Mouse (Mus musculus) heart, embryonic 10.5 days (tissue): Measurements from ENCODE around the gene Zscan26. TPM values are rescaled to one million over a fixed set of nuclear protein-coding genes. Genes with fewer than 3 reads are reported as not detected.

Source experiments
- DNase-seq: peaks from one replicate; pipeline ENCODE4 v3.0.0-alpha.2; 2017; ENCODE audit warnings: low spot score
- H3K27ac ChIP-seq: fragments of 300-500 bp; sonication (generic); 2 replicates; pipeline ENCODE4 v1.5.1; 2016; ENCODE audit warnings: mild to moderate bottlenecking
- H3K27me3 ChIP-seq: fragments of 300-500 bp; sonication (generic); 2 replicates; pipeline ENCODE4 v1.6.1; 2016; ENCODE audit warnings: mild to moderate bottlenecking; ENCODE audit not compliant: poor library complexity, insufficient read depth, severe bottlenecking
- H3K36me3 ChIP-seq: fragments of 300-500 bp; sonication (generic); 2 replicates; pipeline ENCODE4 v1.6.1; 2016; ENCODE audit warnings: mild to moderate bottlenecking, moderate library complexity
- H3K4me1 ChIP-seq: fragments of 300-500 bp; sonication (generic); 2 replicates; pipeline ENCODE4 v1.6.1; 2016; ENCODE audit warnings: mild to moderate bottlenecking
- H3K4me3 ChIP-seq: fragments of 300-500 bp; sonication (generic); 2 replicates; pipeline ENCODE4 v1.5.1; 2016; ENCODE audit warnings: mild to moderate bottlenecking, moderate library complexity
- H3K9me3 ChIP-seq: fragments of 300-500 bp; sonication (generic); 2 replicates; pipeline ENCODE4 v1.6.1; 2016; ENCODE audit warnings: mild to moderate bottlenecking, moderate library complexity
- WGBS: fragments of 180-500 bp; shearing (Covaris S2); methylation state at CpG from one replicate; pipeline ENCODE4 v1.1.7; 2016; 5-methylcytosine and 5-hydroxymethylcytosine counted together
- polyA plus RNA-seq: library from polyadenylated mRNA; unstranded; fragments of >200 nt; fragmentation: Nextera tagmentation; extraction: Ambion mirVana; gene quantifications from 2 replicates; pipeline ENCODE4 v1.2.1, GENCODE M21; 2016

The Zscan26 gene
- polyA plus RNA-seq, 1 experiment from 2014 or later: 22.7 TPM

DNA sequence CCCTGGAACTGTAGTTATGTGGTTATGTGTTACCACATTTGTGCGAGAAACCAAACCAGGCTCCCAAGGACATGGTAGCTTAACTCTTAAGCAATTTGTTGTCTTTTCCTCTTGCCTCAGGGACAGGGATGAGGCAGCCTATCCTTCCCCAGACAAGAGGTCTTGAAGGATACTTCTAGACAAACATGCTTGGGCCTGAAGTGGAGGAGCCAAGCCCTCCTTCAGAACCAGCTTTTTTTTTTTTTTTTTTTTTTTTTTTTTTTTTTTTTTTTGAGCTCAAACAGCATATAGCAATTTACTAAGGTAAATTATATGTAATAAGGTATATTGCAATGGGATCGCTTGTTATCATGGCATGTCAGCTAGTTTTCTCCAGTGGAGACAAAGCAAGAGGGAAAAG is 37.8 kb downstream of the Zscan26 start:
- no peak for DNase-seq
- 85% methylated on average over 2 of the region's 2 CpGs for WGBS
- Histone ChIP-seq H3K4me3 (no peak overlapping the region), H3K4me1 (peaks cover 18% of the 10 kb centered on the region), H3K27me3 (no peaks in the 10 kb centered on the region), H3K36me3 (peaks cover 2% of the 10 kb centered on the region; the same call in 1 of the 2 replicates), H3K9me3 (no peaks in the 10 kb centered on the region), H3K27ac (no peak overlapping the region; the same call in 1 of the 2 replicates)

DNA sequence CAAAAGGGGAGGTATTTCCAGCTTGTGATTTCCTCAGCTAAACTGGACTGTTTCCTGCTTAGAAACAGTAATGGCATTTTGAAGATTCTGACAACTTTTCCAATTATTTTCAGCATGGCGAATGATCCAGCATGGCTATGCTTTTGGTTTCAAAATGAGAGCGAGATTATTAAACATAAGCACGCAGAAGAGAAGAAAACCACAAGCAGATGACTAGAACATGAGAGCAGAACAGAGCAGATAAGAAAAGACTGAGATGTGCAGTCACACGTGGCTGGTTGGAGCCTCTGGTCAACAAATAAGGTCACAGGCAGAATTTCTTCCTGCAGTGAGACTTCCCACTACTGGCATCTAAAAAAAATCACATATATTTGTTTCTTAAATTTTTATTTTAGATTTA is 38.3 kb downstream of the Zscan26 start:
- peaks cover 18% of the 10 kb centered on the region for H3K4me1 ChIP-seq
- DNase-seq: no peak
- H3K4me3 ChIP-seq: no peak overlapping the region
- 59% methylated on average over 4 of the region's 4 CpGs for WGBS
- peak overlapping the region; percentile 75; the same call in 1 of the 2 replicates for H3K27ac ChIP-seq
- H3K27me3 ChIP-seq: no peaks in the 10 kb centered on the region
- H3K9me3 ChIP-seq: no peaks in the 10 kb centered on the region
- peaks cover 2% of the 10 kb centered on the region; the same call in 1 of the 2 replicates for H3K36me3 ChIP-seq

DNA sequence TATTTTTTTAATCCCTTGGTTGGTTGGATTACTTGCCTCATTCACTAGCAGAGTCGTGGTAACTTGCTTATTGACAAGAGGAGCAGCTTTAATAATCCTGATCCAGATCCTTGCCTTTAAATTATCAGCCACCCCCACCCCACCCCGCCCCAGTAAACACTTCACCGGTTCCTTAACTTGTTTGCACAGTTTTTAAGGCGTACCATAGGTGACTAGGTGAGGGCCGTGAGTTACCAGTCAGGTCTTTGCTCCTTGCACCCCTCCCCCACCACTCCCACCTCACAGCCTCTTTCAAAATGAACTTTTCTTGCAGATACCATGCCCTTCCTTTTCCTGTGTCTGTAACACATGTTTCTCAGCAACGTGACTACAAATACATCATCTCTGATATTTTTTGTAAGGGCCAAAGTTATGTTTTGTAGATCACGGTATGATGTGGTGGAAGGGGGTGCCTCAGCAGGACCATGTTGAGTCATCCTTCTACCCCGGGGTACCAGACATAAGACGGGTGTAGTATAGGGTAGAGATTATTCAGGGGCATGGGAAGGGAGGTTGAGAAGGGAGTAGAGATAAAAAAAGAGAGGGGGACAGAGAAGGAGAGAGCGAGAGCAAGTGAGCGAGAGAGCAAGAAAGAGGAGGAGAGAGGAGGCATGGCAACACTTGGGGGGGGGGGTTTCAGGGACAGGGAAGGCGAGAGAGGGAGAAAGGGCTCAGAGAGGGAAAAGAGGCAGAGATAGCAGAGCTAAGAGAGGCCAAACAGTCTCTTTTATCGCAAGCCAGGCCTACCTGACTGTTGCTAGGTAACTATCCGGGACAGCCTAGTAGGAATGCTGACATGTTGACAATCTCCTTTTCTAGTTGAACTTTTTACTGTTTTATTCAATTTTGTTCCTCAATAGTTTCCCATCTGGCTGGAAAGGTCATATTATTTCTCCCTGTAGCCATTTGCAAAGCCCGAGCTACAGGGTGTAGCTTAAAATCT is 39.0 kb downstream of the Zscan26 start:
- 56% methylated on average over 14 of the region's 15 CpGs for WGBS
- Histone ChIP-seq H3K36me3 (no peaks in the 10 kb centered on the region), H3K27ac (peak overlapping the region; percentile 75), H3K9me3 (no peaks in the 10 kb centered on the region), H3K4me3 (no peak overlapping the region), H3K27me3 (no peaks in the 10 kb centered on the region), H3K4me1 (peaks cover 18% of the 10 kb centered on the region)
- DNase-seq: no peak

GRCm38 (mm10) chr13:21408805-21409459 is 44.6 kb downstream of the Zscan26 start:
- WGBS: 53% methylated on average over 11 of the region's 11 CpGs
- peaks cover under 1% of the 10 kb centered on the region; the same call in 1 of the 2 replicates for H3K4me1 ChIP-seq
- no peaks in the 10 kb centered on the region for H3K27me3 ChIP-seq
- no peaks in the 10 kb centered on the region for H3K9me3 ChIP-seq
- no peak for DNase-seq
- no peaks in the 10 kb centered on the region for H3K36me3 ChIP-seq
- peak overlapping the region; percentile 65 for H3K4me3 ChIP-seq
- peak overlapping the region; percentile 91 for H3K27ac ChIP-seq

DNA sequence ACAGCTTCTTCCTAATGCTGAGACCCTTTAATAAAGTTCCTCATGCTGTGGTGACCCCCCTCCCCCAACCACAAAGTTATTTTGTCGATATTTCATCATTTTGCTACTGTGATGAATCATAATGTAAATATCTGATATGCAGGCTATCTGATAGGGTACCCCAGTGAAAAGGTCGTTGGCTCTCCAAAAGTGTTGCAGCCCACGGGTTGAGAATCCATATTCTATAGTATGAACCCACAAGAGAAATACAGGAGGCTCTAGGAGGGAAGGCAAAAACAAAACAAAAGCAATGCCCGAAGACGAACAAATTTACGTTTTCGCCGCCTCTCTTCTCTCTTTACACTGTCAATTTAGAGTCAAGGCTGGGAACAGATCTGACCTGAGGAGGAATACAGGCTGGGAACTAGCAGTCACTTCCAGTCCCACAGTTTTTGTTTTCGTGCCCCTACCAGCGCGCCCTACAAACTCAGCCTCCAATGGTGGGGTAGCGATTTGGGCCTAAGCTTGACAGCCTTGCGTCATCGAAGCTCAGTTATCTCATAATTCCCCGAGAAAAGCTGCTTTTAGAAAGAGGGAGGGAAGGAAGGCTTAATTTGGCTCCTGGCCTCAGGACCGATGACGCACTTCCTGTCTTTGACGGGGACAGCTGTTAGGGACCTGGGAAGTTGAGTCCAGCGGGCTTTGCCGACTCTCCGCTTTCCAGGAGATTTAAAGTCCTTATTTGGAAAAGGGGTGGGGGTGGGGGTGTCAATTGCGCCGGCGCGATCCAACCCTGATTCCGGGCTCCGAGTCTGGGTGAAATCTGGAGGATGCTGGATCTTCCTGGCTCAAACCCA is 45.3 kb downstream of the Zscan26 start:
- Histone ChIP-seq H3K27me3 (no peaks in the 10 kb centered on the region), H3K36me3 (no peaks in the 10 kb centered on the region), H3K9me3 (no peaks in the 10 kb centered on the region), H3K27ac (peak overlapping the region; percentile 91), H3K4me3 (peak overlapping the region; percentile 65), H3K4me1 (no peaks in the 10 kb centered on the region; the same call in 1 of the 2 replicates)
- DNase-seq: peak; percentile 95
- 3% methylated on average over 27 of the region's 27 CpGs for WGBS

DNA sequence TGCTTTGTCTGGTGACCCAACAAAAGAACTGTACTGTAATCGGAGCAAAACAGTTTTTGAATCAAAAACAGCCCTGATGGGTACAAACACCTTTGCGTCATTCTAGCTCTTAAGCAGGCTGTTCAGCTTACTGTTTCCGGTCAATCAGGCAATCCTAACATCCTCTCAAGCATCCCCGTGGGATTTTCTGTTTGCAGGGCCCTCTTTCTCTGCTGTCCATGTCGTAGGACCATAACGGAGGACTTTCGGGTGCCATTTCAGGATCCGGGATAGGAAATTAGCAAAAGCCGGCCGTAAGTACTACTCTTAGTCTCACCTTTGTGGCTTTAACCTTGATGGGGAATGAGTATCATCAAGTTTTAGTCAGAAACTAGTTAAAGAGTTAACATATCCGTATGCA is 46.2 kb downstream of the Zscan26 start:
- no peak for DNase-seq
- Histone ChIP-seq H3K36me3 (no peaks in the 10 kb centered on the region), H3K4me1 (no peaks in the 10 kb centered on the region; the same call in 1 of the 2 replicates), H3K27me3 (no peaks in the 10 kb centered on the region), H3K9me3 (no peaks in the 10 kb centered on the region), H3K4me3 (peak overlapping the region; percentile 65), H3K27ac (peak overlapping the region; percentile 91; the same call in 1 of the 2 replicates)
- 74% methylated on average over 11 of the region's 11 CpGs for WGBS

DNA sequence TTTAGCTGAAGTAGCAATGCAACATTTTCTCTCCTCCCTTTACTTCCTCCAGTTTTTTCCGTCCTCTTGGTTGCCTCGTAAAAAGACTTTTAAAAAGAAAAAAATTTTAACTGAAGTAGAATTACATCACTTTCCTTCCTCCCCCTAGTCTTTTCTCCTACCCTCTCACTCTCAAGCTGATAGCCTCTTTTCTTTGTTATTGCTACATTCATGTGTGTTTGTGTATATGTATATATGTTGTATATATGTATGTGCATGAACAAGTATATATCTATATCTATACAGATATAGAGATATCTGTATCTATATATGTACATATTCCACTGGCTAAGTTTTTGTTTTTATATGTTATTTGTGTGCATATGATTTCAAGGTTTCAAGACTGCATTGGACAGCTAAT is 50.7 kb downstream of the Zscan26 start:
- Histone ChIP-seq H3K4me3 (peak overlapping the region; percentile 85), H3K4me1 (peaks cover 9% of the 10 kb centered on the region), H3K9me3 (no peaks in the 10 kb centered on the region), H3K27ac (peak overlapping the region; percentile 97), H3K36me3 (peaks cover 17% of the 10 kb centered on the region; the same call in 1 of the 2 replicates), H3K27me3 (no peaks in the 10 kb centered on the region)
- DNase-seq: no peak
- WGBS: 2% methylated on average over 2 of the region's 2 CpGs

DNA sequence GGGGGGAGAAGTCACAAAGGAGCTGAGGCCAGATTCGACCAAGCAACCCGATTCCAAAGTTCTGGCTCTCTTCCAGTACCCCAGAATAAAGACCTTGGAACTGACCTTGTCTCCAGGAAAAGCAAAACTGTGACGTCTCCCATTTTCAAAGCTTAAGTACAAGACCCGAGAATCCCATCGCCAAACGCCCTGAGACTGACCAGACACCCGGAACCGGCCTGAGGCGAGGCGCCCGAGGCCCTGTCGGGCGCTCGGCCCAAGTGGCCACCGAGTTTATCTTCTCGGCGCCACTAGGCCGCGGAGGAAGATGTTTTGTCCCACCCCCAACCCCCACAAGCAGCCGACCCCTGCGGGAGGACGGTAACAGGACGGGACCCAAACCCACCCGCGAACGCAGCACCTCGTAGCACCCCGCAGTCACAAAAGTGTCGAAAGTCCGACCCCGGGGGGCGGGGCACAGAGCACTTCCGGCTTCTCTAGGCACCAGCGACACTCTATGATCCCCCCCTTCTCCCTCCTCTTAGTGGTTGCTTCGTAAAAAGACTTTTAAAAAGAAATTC is 51.2 kb downstream of the Zscan26 start, which contains the start of gene Zkscan3:
Gene Zkscan3 (minus strand): TSS at position 469 of the 560 bp plus-strand sequence.
- H3K4me1 ChIP-seq: peaks cover 9% of the 10 kb centered on the region
- peak within 1 kb of the TSS; percentile 97 for H3K27ac ChIP-seq
- peak within 1 kb of the TSS; percentile 85 for H3K4me3 ChIP-seq
- DNase-seq: peak; percentile 90
- WGBS: under 1% methylated on average over 35 of the region's 35 CpGs
- no peaks in the 10 kb centered on the region for H3K9me3 ChIP-seq
- peaks cover 21% of the 10 kb centered on the region; the same call in 1 of the 2 replicates for H3K36me3 ChIP-seq
- no peaks in the 10 kb centered on the region for H3K27me3 ChIP-seq

GRCm38 (mm10) chr13:21401636-21402286 is 51.8 kb downstream of the Zscan26 start:
- peak overlapping the region; percentile 85 for H3K4me3 ChIP-seq
- 6% methylated on average over 12 of the region's 12 CpGs for WGBS
- no peak for DNase-seq
- H3K4me1 ChIP-seq: peaks cover 9% of the 10 kb centered on the region
- H3K27ac ChIP-seq: peak overlapping the region; percentile 97
- no peaks in the 10 kb centered on the region for H3K27me3 ChIP-seq
- H3K9me3 ChIP-seq: no peaks in the 10 kb centered on the region
- H3K36me3 ChIP-seq: peaks cover 25% of the 10 kb centered on the region; the same call in 1 of the 2 replicates

DNA sequence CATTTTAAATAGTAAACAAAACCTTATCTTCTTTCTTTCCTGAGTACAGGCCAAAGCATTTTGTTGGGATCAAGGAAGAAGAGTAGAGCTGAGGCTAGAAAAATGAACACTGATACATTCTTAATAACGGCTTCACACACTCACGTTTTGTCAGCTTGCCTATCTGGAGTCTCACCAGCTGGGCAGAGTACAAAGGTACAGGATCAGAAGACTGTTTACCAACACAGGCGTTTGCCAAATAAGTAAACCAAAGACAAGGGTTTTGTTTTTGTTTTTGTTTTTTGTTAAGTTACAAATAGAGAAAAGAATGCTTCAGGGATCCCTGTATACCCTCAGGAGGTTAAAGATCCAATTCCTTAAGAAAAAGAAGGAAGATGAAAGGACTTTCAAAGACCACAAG is 52.4 kb downstream of the Zscan26 start:
- no peaks in the 10 kb centered on the region for H3K27me3 ChIP-seq
- peak overlapping the region; percentile 85 for H3K4me3 ChIP-seq
- whole genome bisulfite sequencing: 72% methylated on average over 3 of the region's 3 CpGs
- peak overlapping the region; percentile 97; the same call in 1 of the 2 replicates for H3K27ac ChIP-seq
- H3K4me1 ChIP-seq: peaks cover 9% of the 10 kb centered on the region
- H3K9me3 ChIP-seq: no peaks in the 10 kb centered on the region
- DNase-seq: no peak
- H3K36me3 ChIP-seq: peaks cover 31% of the 10 kb centered on the region

GRCm38 (mm10) chr13:21397486-21397885 is 56.0 kb downstream of the Zscan26 start:
- peaks cover 9% of the 10 kb centered on the region for H3K4me1 ChIP-seq
- WGBS: 89% methylated on average over 2 of the region's 2 CpGs
- no peak for DNase-seq
- peaks cover 67% of the 10 kb centered on the region for H3K36me3 ChIP-seq
- no peaks in the 10 kb centered on the region for H3K27me3 ChIP-seq
- no peaks in the 10 kb centered on the region for H3K9me3 ChIP-seq
- no peak overlapping the region for H3K27ac ChIP-seq
- H3K4me3 ChIP-seq: no peak overlapping the region
